Mouse (Mus musculus): ENCODE measurements at regions not wholly inside any gene's neighbourhood (a gene's known extent, or its start where the extent isn't known, plus 50 kb on each side); places are given as distances from the start of the nearest gene placed in this dataset.

- no peak for DNase-seq
Observed at GRCm38 (mm10) chr13:47872645-47873044, 388.4 kb upstream of the Id4 start.

DNA sequence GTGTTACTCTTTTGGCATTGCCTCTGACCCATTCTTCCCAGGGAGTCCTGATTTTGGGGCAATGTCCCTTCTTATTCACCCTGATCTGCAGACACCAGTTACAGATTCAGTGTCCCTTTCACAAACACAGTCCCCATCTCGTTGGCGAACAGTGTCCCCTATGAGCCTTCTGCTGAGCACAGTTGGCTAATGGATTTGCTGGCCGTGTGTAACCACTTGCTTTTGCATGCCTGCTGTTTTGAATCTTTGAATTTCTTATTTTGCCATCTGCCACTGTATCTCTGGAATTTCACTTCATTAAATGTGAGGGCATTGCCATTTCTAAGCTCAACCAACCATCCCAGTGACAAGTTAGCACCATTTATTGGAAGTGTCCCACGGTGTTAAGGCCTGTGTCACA lies 368.5 kb upstream of the Id4 start:
- DNase-seq, result no peak

DNA sequence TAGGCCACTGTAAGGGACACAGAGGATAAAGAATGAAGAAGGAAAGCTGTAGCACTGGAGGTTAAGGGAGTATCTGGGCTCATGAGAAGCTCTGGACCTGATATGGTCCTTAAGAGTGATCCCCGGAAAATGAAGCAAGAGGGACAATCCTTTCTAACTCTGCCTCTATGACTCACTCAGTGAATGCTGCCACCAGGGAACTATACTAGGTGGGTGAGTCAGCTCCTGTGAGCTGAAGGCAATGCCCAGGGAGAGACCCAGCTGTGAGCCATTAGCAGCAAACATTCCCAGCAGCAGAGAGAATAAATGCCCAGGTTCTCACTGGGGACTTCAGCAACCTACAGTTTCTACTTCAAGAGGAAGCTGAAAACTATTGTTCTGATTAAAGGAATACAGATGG lies 366.7 kb upstream of the Id4 start:
- no peak for DNase-seq

DNA sequence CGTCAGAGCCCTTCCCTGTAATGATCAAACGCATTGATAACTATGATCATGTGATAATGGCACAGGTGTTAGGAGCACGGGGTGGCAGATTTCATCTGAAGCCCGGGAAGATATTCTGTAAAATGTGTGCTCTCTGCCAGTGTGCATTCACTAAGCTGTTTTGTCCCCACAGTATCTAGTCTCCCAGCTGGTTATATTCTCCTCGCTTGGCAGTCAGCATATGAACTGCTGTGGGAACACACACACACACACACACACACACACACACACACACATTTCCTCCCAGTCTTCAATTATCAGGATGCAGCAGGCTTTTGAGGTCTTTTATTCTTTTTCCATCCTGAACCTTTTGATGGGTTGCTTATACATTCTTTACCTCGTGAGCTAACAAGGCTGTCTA lies 365.8 kb upstream of the Id4 start:
- DNase-seq, result no peak

- no peak for DNase-seq
Observed at GRCm38 (mm10) chr13:47896646-47897045, 364.4 kb upstream of the Id4 start.

GRCm38 (mm10) chr13:47909851-47910530 lies 351.0 kb upstream of the Id4 start:
- no peak for DNase-seq

- no peak for DNase-seq
Observed at GRCm38 (mm10) chr13:47910531-47910910, 350.5 kb upstream of the Id4 start.

GRCm38 (mm10) chr13:47916456-47916855 lies 344.6 kb upstream of the Id4 start:
- DNase-seq, result no peak

DNA sequence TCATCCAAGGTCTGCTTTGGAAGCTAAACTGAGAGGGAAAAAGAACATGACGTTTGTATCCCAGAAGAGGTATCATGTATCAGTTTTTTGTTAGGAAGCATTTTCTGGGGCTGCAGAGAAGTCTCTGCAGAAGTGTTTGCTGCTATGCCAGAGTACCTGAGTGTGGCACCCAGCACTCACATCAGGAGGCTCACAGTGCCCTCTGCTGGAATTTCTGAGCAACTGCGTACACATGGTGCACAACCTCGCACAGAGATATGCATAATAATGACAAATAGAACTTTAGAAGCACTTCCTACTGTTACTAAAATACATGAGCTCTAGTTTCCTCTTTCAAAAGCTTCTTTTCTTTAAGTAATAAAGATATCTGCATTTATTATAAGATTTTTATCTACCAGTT lies 343.7 kb upstream of the Id4 start:
- DNase-seq, result no peak

DNA sequence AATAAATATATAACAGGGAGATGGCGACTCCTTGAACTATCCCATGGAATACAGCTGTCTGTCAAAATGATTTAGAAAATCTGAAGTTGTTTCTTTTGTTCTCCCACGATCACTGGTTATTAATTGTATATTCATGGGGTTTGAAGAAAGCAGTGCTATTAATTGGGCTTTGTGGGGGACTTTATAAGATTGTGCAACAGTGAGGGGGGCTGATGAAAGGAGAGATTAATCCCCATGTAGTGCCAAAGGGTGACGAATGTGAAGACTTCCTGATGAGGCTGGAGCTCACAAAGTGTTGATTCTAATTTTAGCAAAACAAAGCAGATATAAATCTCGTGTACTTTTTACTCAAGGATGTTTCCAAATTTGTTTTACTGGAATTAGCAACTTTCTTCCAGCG lies 340.0 kb upstream of the Id4 start:
- DNase-seq, result no peak

- DNase-seq, result no peak
Observed at GRCm38 (mm10) chr13:47940696-47941095, 320.3 kb upstream of the Id4 start.

DNA sequence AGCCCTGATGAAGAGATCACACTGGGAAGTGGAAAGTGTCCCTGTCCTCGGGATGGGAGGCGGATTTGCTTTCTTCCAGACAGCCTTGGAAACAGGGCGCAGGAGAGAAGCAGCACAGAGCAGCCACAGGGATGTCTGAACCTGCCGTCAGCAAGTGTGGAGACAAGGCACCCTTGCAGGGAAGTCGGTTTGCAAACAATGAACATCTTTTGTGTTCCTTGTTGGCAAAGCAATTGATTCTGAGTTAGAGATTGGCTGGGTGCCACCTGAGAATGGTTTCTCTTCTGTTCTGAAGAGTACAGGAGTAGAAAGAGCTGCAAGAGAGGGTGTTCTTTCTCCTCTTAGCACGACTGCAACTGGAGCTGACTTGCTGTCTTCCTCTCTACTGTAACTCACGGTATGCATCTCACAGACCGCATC lies 318.6 kb upstream of the Id4 start:
- no peak for DNase-seq

GRCm38 (mm10) chr13:47943645-47944044 lies 317.4 kb upstream of the Id4 start:
- DNase-seq, result no peak

DNA sequence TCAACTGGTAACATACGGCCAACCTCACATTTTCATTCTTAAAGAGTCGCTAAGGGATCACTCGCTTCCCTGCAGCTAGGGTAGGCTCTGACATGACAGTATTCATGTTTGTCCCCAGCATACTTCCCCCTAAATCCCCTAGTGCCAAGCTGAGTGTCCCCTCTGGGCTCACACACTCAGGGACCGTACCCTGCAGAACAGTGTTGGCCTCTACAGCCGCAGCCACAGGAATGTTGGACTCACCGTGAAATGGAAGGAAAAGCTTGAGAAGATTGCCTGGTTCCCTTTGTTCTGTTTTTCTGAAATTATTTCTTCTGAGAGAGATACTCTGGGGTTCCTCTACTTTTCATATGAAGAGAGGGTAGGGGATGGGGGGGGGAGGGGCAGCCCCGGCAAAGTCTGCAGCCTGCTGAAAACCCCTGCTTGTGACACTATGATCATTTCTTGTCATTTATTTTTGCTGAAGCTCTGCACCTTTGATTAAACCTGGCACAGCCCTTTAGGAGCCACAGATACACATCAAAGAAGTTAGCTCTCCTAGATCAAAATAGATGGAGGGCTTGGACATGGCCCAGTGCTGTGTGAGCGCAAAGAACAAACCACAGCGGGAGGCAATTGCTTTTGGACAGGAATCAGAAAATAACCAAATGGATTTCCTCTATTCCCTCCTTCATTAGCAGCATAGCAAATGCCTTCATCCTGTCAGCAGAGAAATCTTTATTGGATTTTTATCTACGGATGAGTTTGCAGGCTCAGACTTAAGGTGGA lies 312.7 kb upstream of the Id4 start:
- no peak for DNase-seq

DNA sequence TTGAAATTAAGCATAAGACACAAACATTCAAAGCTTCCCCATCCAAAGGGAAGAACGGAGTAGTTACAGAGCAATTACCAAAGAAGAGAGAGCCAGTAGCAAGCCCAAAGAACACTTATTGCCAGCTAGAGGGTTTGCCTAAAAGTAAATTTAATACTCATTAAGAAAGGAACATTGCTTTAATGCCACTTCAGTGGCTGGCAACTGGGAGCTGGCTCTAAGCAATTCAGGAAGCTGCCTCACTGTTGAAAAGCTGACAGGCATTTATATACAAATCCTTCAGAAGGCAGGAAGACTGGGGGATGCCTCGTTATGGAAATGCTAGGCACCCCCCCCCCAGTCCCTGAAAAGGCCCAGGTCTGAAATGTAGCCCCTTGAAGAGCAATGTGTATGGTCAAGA lies 310.6 kb upstream of the Id4 start:
- DNase-seq, result no peak

- DNase-seq, result no peak
Observed at GRCm38 (mm10) chr13:47951043-47951442, 310.0 kb upstream of the Id4 start.

DNA sequence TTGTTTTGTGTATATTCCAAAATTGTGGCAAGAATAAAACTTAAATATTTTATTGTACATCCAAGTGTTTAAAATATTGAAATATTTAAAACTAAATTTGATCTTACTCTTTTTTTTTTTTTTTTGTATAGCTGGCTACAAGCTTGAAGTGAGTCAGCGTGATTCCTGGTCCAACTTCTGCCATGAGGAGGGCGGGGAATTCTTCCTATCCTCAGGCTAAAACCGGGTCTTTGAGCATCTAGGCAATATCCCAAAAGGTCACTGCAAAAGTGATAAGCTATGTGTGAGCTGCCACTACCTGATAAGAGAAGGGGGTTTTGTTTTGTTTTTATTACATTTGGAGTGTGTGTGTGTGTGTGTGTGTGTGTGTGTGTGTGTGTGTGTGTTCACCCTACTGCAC lies 308.1 kb upstream of the Id4 start:
- DNase-seq, result no peak

DNA sequence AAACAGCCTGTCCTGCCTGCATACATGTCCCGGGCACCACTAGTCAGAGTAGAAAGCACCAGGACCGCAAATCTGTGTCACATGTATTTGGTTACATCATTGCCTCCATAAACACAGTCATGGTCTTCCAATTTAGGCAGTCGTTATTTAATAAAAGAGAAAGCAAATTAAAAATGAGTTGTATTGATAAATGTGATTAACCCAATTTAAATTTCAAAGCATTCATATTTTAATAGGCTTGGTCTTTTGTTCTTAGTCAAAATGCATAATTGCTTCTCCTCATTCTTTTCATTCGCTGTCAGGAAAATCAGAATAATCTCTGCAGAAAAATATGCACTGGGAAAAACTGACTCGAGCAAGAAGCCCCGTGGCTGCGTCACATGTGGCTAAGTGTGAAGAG lies 307.3 kb upstream of the Id4 start:
- DNase-seq, result no peak

- DNase-seq, result no peak
Observed at GRCm38 (mm10) chr13:47955504-47955903, 305.5 kb upstream of the Id4 start.

DNA sequence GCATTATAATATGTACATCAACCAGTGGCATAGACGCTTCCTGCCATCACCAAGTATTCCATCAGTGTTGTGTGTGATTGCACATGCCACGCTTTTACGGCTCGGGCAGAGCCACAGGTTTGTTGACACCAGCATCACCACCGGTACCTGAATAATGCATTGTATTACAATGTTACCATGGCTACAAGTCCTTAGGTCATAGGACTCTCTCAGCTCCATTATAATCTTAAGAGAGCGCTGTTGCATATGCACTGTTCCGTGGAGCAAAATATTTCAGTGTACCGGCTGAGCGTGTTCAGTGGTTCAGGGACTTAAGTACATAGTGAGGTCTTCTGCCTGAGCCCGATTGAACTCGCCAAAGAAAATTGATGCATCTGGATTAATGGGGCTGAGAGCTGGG lies 303.4 kb upstream of the Id4 start:
- DNase-seq, result no peak

- no peak for DNase-seq
Observed at GRCm38 (mm10) chr13:47974216-47974615, 286.8 kb upstream of the Id4 start.

- no peak for DNase-seq
Observed at GRCm38 (mm10) chr13:47974756-47975515, 286.1 kb upstream of the Id4 start.

- DNase-seq, result no peak
Observed at GRCm38 (mm10) chr13:47998495-47998894, 262.5 kb upstream of the Id4 start.

- no peak for DNase-seq
Observed at GRCm38 (mm10) chr13:47999399-47999798, 261.6 kb upstream of the Id4 start.
